Mouse (Mus musculus): ENCODE data around the gene Ntmt1.

DNA sequence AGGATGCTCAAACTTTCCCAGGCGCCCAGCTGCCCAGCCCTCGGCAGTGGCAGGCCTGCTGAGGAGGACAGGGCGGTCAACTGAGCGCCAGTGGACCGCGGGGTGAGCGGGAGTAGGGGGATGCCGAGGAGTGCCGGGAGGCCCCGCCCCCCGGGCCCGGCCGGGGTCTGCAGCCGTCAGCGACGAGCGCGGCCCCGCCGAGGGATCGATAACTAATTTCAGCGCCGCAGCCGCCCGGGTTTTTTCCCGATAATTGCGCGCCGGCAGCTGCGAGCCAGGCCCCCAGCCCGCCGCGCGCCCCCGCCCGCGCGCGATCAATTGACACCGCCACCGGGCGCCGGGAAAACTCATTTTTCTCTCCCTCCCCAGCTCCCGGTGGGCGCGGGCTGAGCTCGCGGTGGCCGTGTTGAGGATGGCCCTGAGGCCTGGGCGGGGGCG, 36.2 kb upstream of the Ntmt1 start:
- no peak for TF ChIP-seq CTCF (IDR thresholded peaks at IDR 0.05; ENCODE audit: extremely low read depth, insufficient read length, insufficient replicate concordance, low read depth, low read length)
- TF ChIP-seq POLR2A (IDR thresholded peaks at IDR 0.05; ENCODE audit: low read depth, low read length): no peak
